Mouse (Mus musculus): ENCODE data around the gene Cd200r1. TPM values are rescaled to one million over a fixed set of nuclear protein-coding genes. Genes with fewer than 3 reads are reported as not detected.
A peak's percentile ranks its signal among the peaks of the same experiment; 100 is the strongest.
"Not testable (repeated sequence)": the region's sequence is repeated elsewhere in the genome, so short reads cannot be mapped to it uniquely, and the experiment has no call there.

Gene Cd200r1
- polyA plus RNA-seq, 1 experiment = 0.42 TPM

- TF ChIP-seq CTCF (IDR thresholded peaks at IDR 0.05; ENCODE audit: borderline replicate concordance, extremely low read depth, insufficient read depth, insufficient read length) (peak; percentile 62; the same call in 1 of the 2 replicates), POLR2A (IDR thresholded peaks at IDR 0.05; ENCODE audit: borderline replicate concordance, extremely low read depth, insufficient read depth, insufficient read length, poor library complexity, severe bottlenecking) (no peak)
- peak; percentile 61 for DNase-seq (ENCODE audit: low read depth)
These were observed 2.4 kb downstream of the Cd200r1 start for GRCm38 (mm10) chr16:44767967-44768366.

GRCm38 (mm10) chr16:44772577-44772976 is 7.0 kb downstream of the Cd200r1 start:
- no peak for DNase-seq (ENCODE audit: low read depth)
- no peak for TF ChIP-seq CTCF (IDR thresholded peaks at IDR 0.05; ENCODE audit: borderline replicate concordance, extremely low read depth, insufficient read depth, insufficient read length)
- TF ChIP-seq POLR2A (IDR thresholded peaks at IDR 0.05; ENCODE audit: borderline replicate concordance, extremely low read depth, insufficient read depth, insufficient read length, poor library complexity, severe bottlenecking) = no peak

- TF ChIP-seq POLR2A (IDR thresholded peaks at IDR 0.05; ENCODE audit: borderline replicate concordance, extremely low read depth, insufficient read depth, insufficient read length, poor library complexity, severe bottlenecking) (no peak), CTCF (IDR thresholded peaks at IDR 0.05; ENCODE audit: borderline replicate concordance, extremely low read depth, insufficient read depth, insufficient read length) (no peak)
- DNase-seq (ENCODE audit: low read depth) = no peak
These were observed 8.1 kb downstream of the Cd200r1 start for GRCm38 (mm10) chr16:44773673-44774072.

- TF ChIP-seq CTCF (IDR thresholded peaks at IDR 0.05; ENCODE audit: borderline replicate concordance, extremely low read depth, insufficient read depth, insufficient read length) (no peak), POLR2A (IDR thresholded peaks at IDR 0.05; ENCODE audit: borderline replicate concordance, extremely low read depth, insufficient read depth, insufficient read length, poor library complexity, severe bottlenecking) (no peak)
- DNase-seq (ENCODE audit: low read depth) = no peak
These were observed 8.7 kb downstream of the Cd200r1 start for GRCm38 (mm10) chr16:44774201-44774600.

GRCm38 (mm10) chr16:44778538-44779147 is 13.1 kb downstream of the Cd200r1 start:
- no peak for TF ChIP-seq POLR2A (IDR thresholded peaks at IDR 0.05; ENCODE audit: borderline replicate concordance, extremely low read depth, insufficient read depth, insufficient read length, poor library complexity, severe bottlenecking)
- no peak for TF ChIP-seq CTCF (IDR thresholded peaks at IDR 0.05; ENCODE audit: borderline replicate concordance, extremely low read depth, insufficient read depth, insufficient read length)
- no peak for DNase-seq (ENCODE audit: low read depth)

GRCm38 (mm10) chr16:44779494-44779893 is 14.0 kb downstream of the Cd200r1 start:
- TF ChIP-seq CTCF (IDR thresholded peaks at IDR 0.05; ENCODE audit: borderline replicate concordance, extremely low read depth, insufficient read depth, insufficient read length) (no peak), POLR2A (IDR thresholded peaks at IDR 0.05; ENCODE audit: borderline replicate concordance, extremely low read depth, insufficient read depth, insufficient read length, poor library complexity, severe bottlenecking) (no peak)
- DNase-seq (ENCODE audit: low read depth) = no peak

GRCm38 (mm10) chr16:44780751-44781150 is 15.2 kb downstream of the Cd200r1 start:
- TF ChIP-seq POLR2A (IDR thresholded peaks at IDR 0.05; ENCODE audit: borderline replicate concordance, extremely low read depth, insufficient read depth, insufficient read length, poor library complexity, severe bottlenecking) (no peak), CTCF (IDR thresholded peaks at IDR 0.05; ENCODE audit: borderline replicate concordance, extremely low read depth, insufficient read depth, insufficient read length) (no peak)
- DNase-seq (ENCODE audit: low read depth) = no peak

GRCm38 (mm10) chr16:44786934-44787333 is 21.4 kb downstream of the Cd200r1 start:
- DNase-seq (ENCODE audit: low read depth) = no peak
- TF ChIP-seq POLR2A (IDR thresholded peaks at IDR 0.05; ENCODE audit: borderline replicate concordance, extremely low read depth, insufficient read depth, insufficient read length, poor library complexity, severe bottlenecking) = no peak
- TF ChIP-seq CTCF (IDR thresholded peaks at IDR 0.05; ENCODE audit: borderline replicate concordance, extremely low read depth, insufficient read depth, insufficient read length) = no peak

GRCm38 (mm10) chr16:44794416-44794815 is 28.9 kb downstream of the Cd200r1 start:
- DNase-seq (ENCODE audit: low read depth) = no peak
- no peak for TF ChIP-seq CTCF (IDR thresholded peaks at IDR 0.05; ENCODE audit: borderline replicate concordance, extremely low read depth, insufficient read depth, insufficient read length)
- TF ChIP-seq POLR2A (IDR thresholded peaks at IDR 0.05; ENCODE audit: borderline replicate concordance, extremely low read depth, insufficient read depth, insufficient read length, poor library complexity, severe bottlenecking) = no peak

- no peak for TF ChIP-seq CTCF (IDR thresholded peaks at IDR 0.05; ENCODE audit: borderline replicate concordance, extremely low read depth, insufficient read depth, insufficient read length)
- no peak for TF ChIP-seq POLR2A (IDR thresholded peaks at IDR 0.05; ENCODE audit: borderline replicate concordance, extremely low read depth, insufficient read depth, insufficient read length, poor library complexity, severe bottlenecking)
- DNase-seq (ENCODE audit: low read depth) = no peak
These were observed 40.4 kb downstream of the Cd200r1 start for GRCm38 (mm10) chr16:44805976-44806375.

GRCm38 (mm10) chr16:44810223-44810622 is 44.7 kb downstream of the Cd200r1 start:
- DNase-seq (ENCODE audit: low read depth) = not testable (repeated sequence)

- no peak for DNase-seq (ENCODE audit: low read depth)
- TF ChIP-seq POLR2A (IDR thresholded peaks at IDR 0.05; ENCODE audit: borderline replicate concordance, extremely low read depth, insufficient read depth, insufficient read length, poor library complexity, severe bottlenecking) (no peak), CTCF (IDR thresholded peaks at IDR 0.05; ENCODE audit: borderline replicate concordance, extremely low read depth, insufficient read depth, insufficient read length) (no peak)
These were observed 46.0 kb downstream of the Cd200r1 start, which contains the start of gene Cd200r4 for GRCm38 (mm10) chr16:44811544-44811943. Gene Cd200r4, plus strand, starts transcription at chr16:44811733.
